Mouse (Mus musculus): ENCODE data around the gene Ttc41. TPM values are rescaled to one million over a fixed set of nuclear protein-coding genes. Genes with fewer than 3 reads are reported as not detected.

Ttc41 gene
- polyA plus RNA-seq, 1 experiment from 2014 or later, result 2.4 TPM

DNA sequence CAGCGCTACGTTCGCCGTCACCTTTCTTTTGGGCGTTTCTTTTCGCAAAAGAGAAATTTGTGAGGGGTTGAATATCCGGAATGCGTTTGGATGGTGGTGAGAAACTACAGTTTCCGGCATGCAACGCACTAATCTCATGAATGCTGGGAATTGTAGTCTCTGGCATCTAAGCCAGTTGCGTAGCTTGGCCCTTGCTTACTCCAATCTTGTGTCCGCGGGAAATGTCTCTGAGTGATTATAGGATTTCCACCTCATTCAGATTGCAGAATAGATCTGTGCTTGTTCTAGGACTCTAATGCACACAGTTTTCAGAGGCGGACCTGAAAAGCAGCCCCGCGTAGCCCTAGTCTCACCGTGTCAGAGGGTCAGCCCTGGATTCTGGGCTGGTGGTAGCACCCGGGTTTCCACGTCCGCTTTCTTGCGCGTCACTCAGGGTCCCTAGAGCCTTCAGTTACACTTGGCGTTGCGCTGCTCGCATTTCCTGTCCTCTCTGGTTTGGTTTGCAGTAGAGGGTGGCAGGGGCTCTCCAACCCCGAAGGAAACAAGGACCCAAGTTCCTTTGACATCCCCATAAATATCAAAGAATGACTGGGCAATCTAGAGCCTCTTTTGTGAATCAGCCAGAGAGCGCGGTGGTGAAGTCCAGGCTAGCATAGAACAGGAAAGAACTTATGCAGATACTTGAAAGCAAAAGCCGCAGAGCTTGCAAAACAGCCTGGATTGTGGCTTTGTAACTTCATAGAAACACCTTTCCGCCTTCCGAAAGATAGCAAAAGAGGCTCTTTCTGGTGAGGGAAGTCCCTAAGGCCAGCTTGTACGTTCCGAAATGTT, 526 bp downstream of the Ttc41 start:
- 4% methylated on average over 33 of the region's 33 CpGs for WGBS
- H3K9me3 ChIP-seq, result no peaks in the 10 kb centered on the region
- peaks cover 37% of the 10 kb centered on the region for H3K4me1 ChIP-seq
- H3K4me2 ChIP-seq, result peak overlapping the region; percentile 67
- no peaks in the 10 kb centered on the region for H3K27me3 ChIP-seq (replicated peaks)
- peak overlapping the region; percentile 93 for H3K27ac ChIP-seq
- peaks cover 15% of the 10 kb centered on the region; the same call in 1 of the 2 replicates for H3K36me3 ChIP-seq (replicated peaks)
- peak; percentile 93 for ATAC-seq (replicated peaks)
- H3K9ac ChIP-seq, result peak overlapping the region; percentile 51
- peak overlapping the region; percentile 71 for H3K4me3 ChIP-seq

DNA sequence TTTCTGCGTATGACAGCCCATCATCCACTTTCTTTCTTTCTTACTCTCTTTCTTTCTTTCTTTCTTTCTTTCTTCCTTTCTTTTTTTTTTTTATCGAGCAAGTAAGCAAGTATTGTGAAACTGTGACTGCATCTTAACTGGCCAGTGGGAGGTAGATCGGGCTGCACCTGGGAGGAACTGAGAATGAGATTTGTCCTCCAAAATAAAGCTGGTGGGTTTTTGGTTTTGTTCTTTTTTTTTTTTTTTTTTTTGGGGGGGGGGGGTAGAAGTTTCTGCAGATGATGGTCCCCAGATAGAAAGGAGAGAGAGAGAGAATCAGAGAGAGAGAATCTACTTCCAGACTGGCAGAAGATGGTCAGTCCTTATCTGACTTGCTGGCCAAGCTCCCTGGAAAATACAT, 1.5 kb downstream of the Ttc41 start:
- Histone ChIP-seq H3K9ac (no peak overlapping the region; the same call in 1 of the 2 replicates), H3K36me3 (replicated peaks) (peaks cover 7% of the 10 kb centered on the region; the same call in 1 of the 2 replicates), H3K9me3 (no peaks in the 10 kb centered on the region), H3K27ac (peak overlapping the region; percentile 93; the same call in 1 of the 2 replicates), H3K4me2 (peak overlapping the region; percentile 67; the same call in 1 of the 2 replicates), H3K4me3 (no peak overlapping the region), H3K4me1 (peaks cover 31% of the 10 kb centered on the region), H3K27me3 (replicated peaks) (no peaks in the 10 kb centered on the region)
- ATAC-seq (replicated peaks), result no peak
- WGBS, result 86% methylated on average over 3 of the region's 3 CpGs

DNA sequence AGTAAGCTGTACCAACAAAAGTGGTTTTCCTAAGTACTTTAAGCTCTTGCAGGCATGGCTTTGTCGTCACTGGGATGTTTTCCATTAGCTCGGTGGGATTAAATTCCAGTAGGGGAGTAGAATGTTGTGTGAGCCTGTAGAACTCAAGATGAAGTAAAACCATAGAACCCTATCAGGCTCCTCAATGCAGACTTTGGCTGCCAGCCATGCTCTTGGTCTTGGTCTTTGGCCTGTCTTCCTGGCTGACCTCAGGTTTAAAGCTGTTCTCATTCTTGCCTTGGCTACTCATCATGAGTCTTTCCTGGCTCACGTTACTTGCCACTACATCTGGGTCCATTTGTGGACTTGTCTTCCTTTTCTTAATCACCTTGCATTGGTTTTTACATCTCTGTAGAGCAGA, 6.5 kb downstream of the Ttc41 start:
- no peak for ATAC-seq (replicated peaks)
- H3K36me3 ChIP-seq (replicated peaks), result no peaks in the 10 kb centered on the region
- no peak overlapping the region for H3K4me3 ChIP-seq
- WGBS, result 76% methylated on average over 3 of the region's 3 CpGs
- H3K27ac ChIP-seq, result no peak overlapping the region
- no peak overlapping the region for H3K9ac ChIP-seq
- H3K27me3 ChIP-seq (replicated peaks), result no peaks in the 10 kb centered on the region
- H3K9me3 ChIP-seq, result no peaks in the 10 kb centered on the region
- H3K4me1 ChIP-seq, result no peaks in the 10 kb centered on the region
- no peak overlapping the region for H3K4me2 ChIP-seq

DNA sequence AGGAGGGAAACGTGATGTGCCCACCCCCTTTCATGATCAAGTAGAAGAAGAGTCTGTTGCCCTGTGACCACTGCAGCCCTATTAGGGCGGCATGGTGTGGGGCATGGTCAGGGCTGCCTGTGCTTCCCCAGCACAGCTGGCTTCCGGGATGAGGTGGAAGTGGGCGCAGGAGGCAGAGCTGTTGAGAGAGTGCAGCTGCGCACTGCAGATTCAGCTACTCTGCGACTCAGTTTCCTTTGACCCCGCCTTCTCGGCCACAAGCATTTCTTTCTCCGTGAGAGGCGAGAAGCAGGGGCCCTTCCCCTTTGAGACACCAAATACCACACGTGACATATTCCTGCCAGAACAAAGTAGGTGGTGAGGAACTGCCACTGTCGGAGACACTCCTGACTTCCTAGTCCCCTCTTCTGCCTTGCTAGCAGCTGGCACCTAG, 22.0 kb downstream of the Ttc41 start:
- WGBS, result 5% methylated on average over 12 of the region's 12 CpGs
- Histone ChIP-seq H3K9ac (peak overlapping the region; percentile 40), H3K27ac (0 out of 2 replicates have a peak overlapping the region, but pooled peaks have one; percentile 31), H3K4me2 (peak overlapping the region; percentile 62), H3K4me3 (peak overlapping the region; percentile 29), H3K9me3 (no peaks in the 10 kb centered on the region), H3K36me3 (replicated peaks) (no peaks in the 10 kb centered on the region), H3K4me1 (peaks cover 8% of the 10 kb centered on the region; the same call in 1 of the 2 replicates), H3K27me3 (replicated peaks) (no peaks in the 10 kb centered on the region)
- ATAC-seq (replicated peaks), result peak; percentile 91

DNA sequence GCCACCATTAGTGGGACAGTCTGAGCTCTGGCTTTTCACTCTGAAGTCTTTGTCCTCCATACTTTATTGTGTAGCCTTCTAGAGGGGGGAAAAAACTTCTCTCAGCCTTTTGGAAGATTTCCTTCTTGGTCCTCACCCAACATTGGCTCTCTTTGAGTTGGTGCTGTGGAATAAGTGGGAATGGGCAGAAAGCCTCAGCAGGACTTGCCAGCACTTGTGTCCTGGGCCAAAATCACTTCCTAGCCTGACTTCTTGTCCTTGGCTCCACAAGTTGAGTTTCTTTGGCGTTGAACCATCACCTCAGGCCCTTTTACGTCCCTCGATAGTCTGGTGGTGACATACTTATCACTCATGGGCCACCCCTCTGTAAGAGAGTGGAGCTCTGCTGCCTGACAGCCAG, 22.6 kb downstream of the Ttc41 start:
- no peak overlapping the region for H3K4me3 ChIP-seq
- H3K9me3 ChIP-seq, result no peaks in the 10 kb centered on the region
- no peak overlapping the region for H3K9ac ChIP-seq
- no peak for ATAC-seq (replicated peaks)
- 86% methylated on average over 3 of the region's 3 CpGs for WGBS
- no peaks in the 10 kb centered on the region for H3K27me3 ChIP-seq (replicated peaks)
- no peak overlapping the region for H3K27ac ChIP-seq
- H3K4me2 ChIP-seq, result peak overlapping the region; percentile 62; the same call in 1 of the 2 replicates
- H3K4me1 ChIP-seq, result peaks cover 8% of the 10 kb centered on the region; the same call in 1 of the 2 replicates
- H3K36me3 ChIP-seq (replicated peaks), result no peaks in the 10 kb centered on the region

DNA sequence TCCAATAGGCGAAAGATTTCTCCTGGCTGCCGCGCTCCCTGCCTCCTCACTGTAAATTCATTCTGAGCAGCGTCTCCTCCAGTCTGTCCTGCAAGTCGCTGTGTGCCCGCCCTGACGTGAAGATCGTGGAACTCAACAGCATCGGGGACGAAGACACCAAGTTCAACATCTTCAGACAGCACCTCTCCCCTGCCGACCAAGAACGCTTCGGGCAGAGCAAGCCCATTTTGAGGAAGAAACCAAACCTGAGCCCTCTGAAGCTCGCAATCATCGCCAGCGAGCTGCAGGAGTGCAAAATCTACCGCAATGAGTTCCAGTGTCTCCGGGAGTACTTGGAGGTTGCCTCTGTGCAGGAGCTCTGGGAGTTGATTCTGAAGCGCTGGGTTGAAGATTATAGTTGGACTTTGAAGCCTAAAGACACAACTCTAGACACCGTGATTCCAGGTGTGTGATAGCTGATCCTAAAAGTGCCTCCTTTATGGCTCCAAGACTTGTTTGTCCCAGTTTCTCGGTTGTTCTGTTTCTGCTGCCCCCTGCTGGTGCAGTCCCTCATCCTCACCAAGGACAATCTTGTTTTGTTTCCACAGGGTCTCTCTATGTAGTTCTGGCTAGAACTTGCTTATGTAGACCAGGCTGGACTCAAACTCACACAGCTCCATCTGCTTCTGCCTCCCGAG, 25.4 kb downstream of the Ttc41 start:
- peak; percentile 55 for ATAC-seq (replicated peaks)
- 11% methylated on average over 22 of the region's 22 CpGs for WGBS

DNA sequence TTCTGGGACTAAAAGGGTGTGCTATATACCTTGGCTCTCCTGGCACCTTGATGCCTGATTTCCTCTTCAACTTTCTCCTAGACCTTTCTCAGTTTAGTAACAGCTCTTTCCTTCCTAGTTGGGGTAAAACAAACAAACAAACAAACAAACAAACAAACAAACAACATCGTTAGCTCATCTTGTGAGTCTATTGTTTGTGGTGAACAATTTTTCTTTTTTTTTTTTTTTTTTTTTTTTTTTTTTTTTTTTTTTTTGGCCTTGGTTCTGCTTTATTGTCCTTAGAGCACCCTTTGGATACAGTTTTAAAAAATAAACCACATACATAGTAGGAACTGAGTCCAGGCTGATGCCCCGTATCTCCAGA, 25.9 kb downstream of the Ttc41 start:
- 0 out of 2 replicates have a peak overlapping the region, but pooled peaks have one; percentile 47 for H3K4me3 ChIP-seq
- H3K27ac ChIP-seq, result no peak overlapping the region
- H3K27me3 ChIP-seq (replicated peaks), result no peaks in the 10 kb centered on the region
- no peaks in the 10 kb centered on the region for H3K36me3 ChIP-seq (replicated peaks)
- no peak overlapping the region for H3K9ac ChIP-seq
- no peak for ATAC-seq (replicated peaks)
- WGBS, result 64% methylated on average over 2 of the region's 2 CpGs
- H3K4me2 ChIP-seq, result peak overlapping the region; percentile 77; the same call in 1 of the 2 replicates
- H3K4me1 ChIP-seq, result peaks cover 8% of the 10 kb centered on the region; the same call in 1 of the 2 replicates
- H3K9me3 ChIP-seq, result no peaks in the 10 kb centered on the region

More for the DNA sequence above, 25.4 kb downstream of the Ttc41 start:
- Histone ChIP-seq H3K27me3 (replicated peaks) (no peaks in the 10 kb centered on the region), H3K36me3 (replicated peaks) (no peaks in the 10 kb centered on the region), H3K4me2 (peak overlapping the region; percentile 77), H3K4me3 (peak overlapping the region; percentile 47), H3K27ac (0 out of 2 replicates have a peak overlapping the region, but pooled peaks have one; percentile 50), H3K4me1 (peaks cover 8% of the 10 kb centered on the region; the same call in 1 of the 2 replicates), H3K9ac (peak overlapping the region; percentile 55), H3K9me3 (no peaks in the 10 kb centered on the region)

DNA sequence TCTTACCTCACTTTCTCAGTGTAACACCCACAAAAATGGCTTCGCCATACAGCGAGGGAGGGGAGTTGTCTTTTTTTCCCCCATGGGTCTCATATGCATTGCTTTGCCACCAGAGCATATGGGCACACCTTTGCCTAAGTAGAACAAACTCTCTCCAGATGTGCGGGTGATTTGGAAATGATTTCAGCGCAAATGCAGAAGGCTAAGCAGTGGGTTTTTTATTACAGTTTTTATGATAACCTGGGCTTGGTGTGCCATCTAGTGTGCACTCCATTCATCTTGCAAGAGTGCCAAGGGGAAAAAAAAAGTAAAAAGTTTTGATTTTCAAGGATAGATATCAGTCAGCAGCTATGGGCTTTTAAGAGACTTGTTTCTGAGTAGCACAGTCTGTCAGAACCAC, 29.4 kb downstream of the Ttc41 start:
- H3K27me3 ChIP-seq (replicated peaks), result no peaks in the 10 kb centered on the region
- no peaks in the 10 kb centered on the region for H3K36me3 ChIP-seq (replicated peaks)
- WGBS, result 93% methylated on average over 4 of the region's 4 CpGs
- H3K4me3 ChIP-seq, result no peak overlapping the region
- no peak overlapping the region for H3K27ac ChIP-seq
- no peak for ATAC-seq (replicated peaks)
- H3K4me2 ChIP-seq, result no peak overlapping the region
- H3K9me3 ChIP-seq, result no peaks in the 10 kb centered on the region
- no peak overlapping the region for H3K9ac ChIP-seq
- H3K4me1 ChIP-seq, result peaks cover 6% of the 10 kb centered on the region; the same call in 1 of the 2 replicates

DNA sequence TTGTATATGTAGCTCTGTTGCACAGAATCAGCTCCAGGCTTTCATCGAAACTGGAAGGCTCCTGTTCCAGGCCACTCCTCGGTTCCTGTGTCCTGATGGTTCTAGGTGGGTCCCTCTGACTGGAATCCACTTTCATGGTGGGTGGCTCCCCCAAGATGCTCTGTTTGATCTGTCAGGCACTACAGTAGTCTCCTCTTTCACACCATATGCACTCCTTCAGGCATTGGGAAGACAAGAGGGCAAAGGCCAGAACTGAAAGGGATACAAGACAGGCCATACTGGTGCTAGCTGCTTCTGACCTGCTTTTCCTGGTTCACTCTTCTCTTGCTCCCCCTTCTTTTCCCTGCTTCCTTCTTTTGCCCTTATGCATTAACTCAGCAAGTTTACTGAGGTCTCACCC, 37.3 kb downstream of the Ttc41 start:
- no peak overlapping the region for H3K27ac ChIP-seq
- no peak overlapping the region for H3K4me3 ChIP-seq
- 82% methylated on average over 2 of the region's 2 CpGs for WGBS
- no peaks in the 10 kb centered on the region for H3K27me3 ChIP-seq (replicated peaks)
- no peaks in the 10 kb centered on the region for H3K36me3 ChIP-seq (replicated peaks)
- no peak overlapping the region for H3K9ac ChIP-seq
- H3K4me1 ChIP-seq, result no peaks in the 10 kb centered on the region
- no peaks in the 10 kb centered on the region for H3K9me3 ChIP-seq
- no peak overlapping the region for H3K4me2 ChIP-seq
- no peak for ATAC-seq (replicated peaks)

DNA sequence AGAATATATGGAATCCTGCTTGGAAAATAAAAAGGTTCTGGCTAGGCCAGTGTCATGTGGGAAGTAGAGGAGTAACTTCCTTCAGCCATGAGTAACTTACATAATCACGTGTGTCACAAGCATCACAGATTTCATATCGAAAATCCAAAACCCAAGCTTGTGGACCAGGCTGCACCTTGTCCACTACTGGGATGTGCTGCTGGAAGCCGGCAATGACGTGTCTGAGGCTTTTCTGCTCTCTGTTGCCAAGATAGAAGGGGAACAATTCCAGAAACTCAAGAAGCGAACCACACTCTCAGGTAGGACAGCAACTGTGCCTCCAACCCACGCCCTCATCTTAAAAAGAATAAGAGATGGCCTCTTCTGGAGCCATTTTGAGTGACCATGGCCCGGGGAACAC, 38.7 kb downstream of the Ttc41 start:
- H3K27ac ChIP-seq, result no peak overlapping the region
- H3K4me3 ChIP-seq, result no peak overlapping the region
- no peak for ATAC-seq (replicated peaks)
- WGBS, result 94% methylated on average over 7 of the region's 7 CpGs
- H3K4me2 ChIP-seq, result no peak overlapping the region
- H3K9ac ChIP-seq, result no peak overlapping the region
- H3K27me3 ChIP-seq (replicated peaks), result no peaks in the 10 kb centered on the region
- no peaks in the 10 kb centered on the region for H3K4me1 ChIP-seq
- H3K36me3 ChIP-seq (replicated peaks), result no peaks in the 10 kb centered on the region
- H3K9me3 ChIP-seq, result no peaks in the 10 kb centered on the region

DNA sequence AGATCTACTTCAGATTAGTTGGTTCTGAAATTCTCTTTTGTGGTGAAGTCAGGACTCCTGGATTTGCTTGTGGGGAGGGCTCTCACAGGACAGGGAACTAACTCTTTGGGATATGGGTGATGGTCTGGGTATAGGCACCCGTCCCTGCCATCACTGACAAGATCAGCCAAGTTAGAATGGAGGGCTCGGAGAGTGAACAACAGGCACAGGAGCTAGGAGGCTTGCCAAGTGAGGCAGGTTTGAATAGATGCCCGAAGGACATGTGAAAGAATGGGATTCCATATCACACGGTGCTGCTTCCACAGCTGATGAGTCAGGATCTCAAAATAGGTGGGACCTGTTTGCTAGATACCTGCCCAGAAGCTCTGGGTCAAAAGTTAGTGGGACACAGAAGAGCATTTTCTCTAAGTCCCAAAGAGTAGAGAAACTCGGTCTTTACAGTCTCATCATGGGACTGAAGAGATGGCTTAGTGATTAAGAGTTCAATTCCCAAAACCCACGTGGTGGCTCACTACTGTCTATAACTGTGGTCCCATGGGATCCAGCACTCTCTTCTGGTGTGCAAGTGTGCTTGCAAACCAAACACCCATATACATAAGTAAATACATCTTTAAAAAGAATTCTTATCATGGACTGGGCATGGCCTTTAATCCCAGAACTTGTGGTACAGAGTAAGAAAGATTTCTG, 50.3 kb downstream of the Ttc41 start:
- no peak overlapping the region for H3K27ac ChIP-seq
- no peaks in the 10 kb centered on the region for H3K36me3 ChIP-seq (replicated peaks)
- no peaks in the 10 kb centered on the region for H3K9me3 ChIP-seq
- ATAC-seq (replicated peaks), result no peak
- no peak overlapping the region for H3K4me2 ChIP-seq
- H3K9ac ChIP-seq, result no peak overlapping the region
- no peaks in the 10 kb centered on the region for H3K4me1 ChIP-seq
- H3K4me3 ChIP-seq, result no peak overlapping the region
- H3K27me3 ChIP-seq (replicated peaks), result no peaks in the 10 kb centered on the region
- 84% methylated on average over 6 of the region's 6 CpGs for WGBS

DNA sequence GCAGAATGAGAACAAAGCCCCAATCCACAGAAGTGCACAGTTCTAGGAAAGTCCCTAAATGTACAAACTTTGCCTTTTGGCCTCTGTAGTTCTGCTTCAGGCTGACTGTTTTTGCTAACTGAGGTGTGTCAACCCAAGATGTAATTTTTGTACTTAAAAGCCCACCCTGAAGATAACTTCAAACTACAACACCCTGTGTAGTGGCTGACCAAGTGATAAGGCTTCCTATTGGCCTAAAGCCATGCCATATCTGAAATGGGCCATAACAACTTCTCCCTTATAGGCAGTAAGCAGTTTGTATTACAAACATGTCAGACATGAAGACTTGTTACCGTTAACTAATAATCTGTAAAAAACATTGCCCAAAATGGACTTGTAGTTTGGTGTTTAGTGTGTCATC, 52.1 kb downstream of the Ttc41 start:
- WGBS, result 95% methylated on average over 1 of the region's 1 CpGs
- Histone ChIP-seq H3K36me3 (replicated peaks) (no peaks in the 10 kb centered on the region), H3K4me2 (no peak overlapping the region), H3K27ac (no peak overlapping the region), H3K9me3 (no peaks in the 10 kb centered on the region), H3K4me1 (no peaks in the 10 kb centered on the region), H3K9ac (no peak overlapping the region), H3K4me3 (no peak overlapping the region), H3K27me3 (replicated peaks) (no peaks in the 10 kb centered on the region)
- ATAC-seq (replicated peaks), result no peak

All from midbrain, embryonic 15.5 days (tissue).